Mouse (Mus musculus): ENCODE data around the gene Safb.
"Not testable (repeated sequence)": the region's sequence is repeated elsewhere in the genome, so short reads cannot be mapped to it uniquely, and the experiment has no call there.

Safb gene

GRCm38 (mm10) chr17:56609452-56610171 lies 25.0 kb downstream of the Safb start, which contains the start of gene 2410015M20Rik:
Gene 2410015M20Rik, minus strand, starts transcription at chr17:56609771.
- DNase-seq (ENCODE audit: low read depth in 2 of 2, low spot score in 2 of 2): peak; percentile 91

- no peak for DNase-seq (ENCODE audit: low read depth in 2 of 2, low spot score in 2 of 2)
Observed at GRCm38 (mm10) chr17:56611323-56611722, 26.7 kb downstream of the Safb start.

GRCm38 (mm10) chr17:56611861-56612564 lies 27.4 kb downstream of the Safb start:
- DNase-seq (ENCODE audit: low read depth in 2 of 2, low spot score in 2 of 2): no peak

- DNase-seq (ENCODE audit: low read depth in 2 of 2, low spot score in 2 of 2): not testable (repeated sequence)
Observed at GRCm38 (mm10) chr17:56612565-56612939, 27.9 kb downstream of the Safb start.

GRCm38 (mm10) chr17:56613236-56613844 lies 28.7 kb downstream of the Safb start, which contains the start of gene Rpl36:
Gene Rpl36, plus strand, starts transcription at chr17:56613416.
- DNase-seq (ENCODE audit: low read depth in 2 of 2, low spot score in 2 of 2): peak; percentile 93

- peak in 1 of 2 experiments; percentile 47 for DNase-seq (ENCODE audit: low read depth in 2 of 2, low spot score in 2 of 2)
Observed at GRCm38 (mm10) chr17:56613893-56614292, 29.3 kb downstream of the Safb start.

- DNase-seq (ENCODE audit: low read depth in 2 of 2, low spot score in 2 of 2): no peak
Observed at GRCm38 (mm10) chr17:56614391-56615135, 29.9 kb downstream of the Safb start.

GRCm38 (mm10) chr17:56615136-56615784 lies 30.6 kb downstream of the Safb start:
- no peak for DNase-seq (ENCODE audit: low read depth in 2 of 2, low spot score in 2 of 2)

GRCm38 (mm10) chr17:56615792-56616191 lies 31.2 kb downstream of the Safb start:
- DNase-seq (ENCODE audit: low read depth in 2 of 2, low spot score in 2 of 2): no peak

GRCm38 (mm10) chr17:56616725-56617124 lies 32.1 kb downstream of the Safb start:
- no peak for DNase-seq (ENCODE audit: low read depth in 2 of 2, low spot score in 2 of 2)

GRCm38 (mm10) chr17:56617628-56618027 lies 33.0 kb downstream of the Safb start:
- no peak for DNase-seq (ENCODE audit: low read depth in 2 of 2, low spot score in 2 of 2)

GRCm38 (mm10) chr17:56625495-56625894 lies 40.9 kb downstream of the Safb start:
- DNase-seq (ENCODE audit: low read depth in 2 of 2, low spot score in 2 of 2): no peak

GRCm38 (mm10) chr17:56626260-56626659 lies 41.6 kb downstream of the Safb start:
- DNase-seq (ENCODE audit: low read depth in 2 of 2, low spot score in 2 of 2): no peak

- DNase-seq (ENCODE audit: low read depth in 2 of 2, low spot score in 2 of 2): peak; percentile 91 to 97
Observed at GRCm38 (mm10) chr17:56626754-56627470, 42.3 kb downstream of the Safb start, which contains the start of gene Lonp1. Gene Lonp1, minus strand, starts transcription at chr17:56626887.

GRCm38 (mm10) chr17:56627530-56628277 lies 43.1 kb downstream of the Safb start, which contains the start of gene Catsperd:
Gene Catsperd, plus strand, starts transcription at chr17:56628143.
- no peak for DNase-seq (ENCODE audit: low read depth in 2 of 2, low spot score in 2 of 2)

GRCm38 (mm10) chr17:56629800-56630781 lies 45.5 kb downstream of the Safb start:
- not testable (repeated sequence) for DNase-seq (ENCODE audit: low read depth in 2 of 2, low spot score in 2 of 2)

GRCm38 (mm10) chr17:56631807-56632206 lies 47.2 kb downstream of the Safb start:
- DNase-seq (ENCODE audit: low read depth in 2 of 2, low spot score in 2 of 2): no peak

GRCm38 (mm10) chr17:56634023-56634422 lies 49.4 kb downstream of the Safb start:
- no peak for DNase-seq (ENCODE audit: low read depth in 2 of 2, low spot score in 2 of 2)

All from CD8-positive naive resting alpha-beta T cell, adult 2 months (primary cell).